Mouse (Mus musculus) heart, postnatal 14 days (tissue): ENCODE measurements around the gene Serpinb1c. TPM values are rescaled to one million over a fixed set of nuclear protein-coding genes. Genes with fewer than 3 reads are reported as not detected.

Experiments
- total RNA-seq, 2 experiments: library from RNA; stranded (reverse); gene quantifications; 2 replicates each; pipeline ENCODE4 v1.2.3; 2021

Serpinb1c gene
- total RNA-seq, 2 experiments from 2014 or later, result 0.45 to 0.95 TPM

Other genes starting within 250 kb of the Serpinb1c start
- 100 to 1,000 TPM; 173 to 219 TPM for gene Mylk4, start 114.3 kb downstream of the Serpinb1c start, total RNA-seq
- 10 to 100 TPM; 24.3 to 27.8 TPM for gene Wrnip1, start 96.2 kb downstream of the Serpinb1c start, total RNA-seq
- under 1 TPM in 1 of 2 experiments, not detected in 1; 0.86 TPM for gene D930007J09Rik, start 95.4 kb downstream of the Serpinb1c start, total RNA-seq
- gene Serpinb1a, start 47.0 kb downstream of the Serpinb1c start, total RNA-seq, result 1 to 10 TPM; 7.4 to 8.4 TPM
- 10 to 100 TPM; 24.9 to 27.8 TPM for gene Serpinb6b, start 67.0 kb upstream of the Serpinb1c start, total RNA-seq
- 1 to 10 TPM; 7.8 to 8.6 TPM for gene Serpinb9, start 105.0 kb upstream of the Serpinb1c start, total RNA-seq
- gene Serpinb9b, start 129.2 kb upstream of the Serpinb1c start, total RNA-seq, result under 1 TPM; 0.12 to 0.41 TPM
- gene Serpinb1b, start 180.4 kb upstream of the Serpinb1c start, total RNA-seq, result not detected